Mouse (Mus musculus): ENCODE measurements around the gene Agap1.

The Agap1 gene

GRCm38 (mm10) chr1:89860017-89860730 is 405.6 kb downstream of the Agap1 start:
- peak; percentile 62 for DNase-seq

GRCm38 (mm10) chr1:89865787-89866186 is 411.2 kb downstream of the Agap1 start:
- no peak for DNase-seq

- DNase-seq = no peak
Measured at GRCm38 (mm10) chr1:89867847-89868246, 413.2 kb downstream of the Agap1 start.

- no peak for DNase-seq
Measured at GRCm38 (mm10) chr1:89870134-89870905, 415.7 kb downstream of the Agap1 start.

GRCm38 (mm10) chr1:89870906-89871211 is 416.3 kb downstream of the Agap1 start:
- no peak for DNase-seq

- DNase-seq = peak; percentile 78
Measured at GRCm38 (mm10) chr1:89876346-89877072, 421.9 kb downstream of the Agap1 start.

GRCm38 (mm10) chr1:89878496-89878895 is 423.9 kb downstream of the Agap1 start:
- no peak for DNase-seq

- DNase-seq = peak; percentile 43
Measured at GRCm38 (mm10) chr1:89880193-89880592, 425.6 kb downstream of the Agap1 start.

DNA sequence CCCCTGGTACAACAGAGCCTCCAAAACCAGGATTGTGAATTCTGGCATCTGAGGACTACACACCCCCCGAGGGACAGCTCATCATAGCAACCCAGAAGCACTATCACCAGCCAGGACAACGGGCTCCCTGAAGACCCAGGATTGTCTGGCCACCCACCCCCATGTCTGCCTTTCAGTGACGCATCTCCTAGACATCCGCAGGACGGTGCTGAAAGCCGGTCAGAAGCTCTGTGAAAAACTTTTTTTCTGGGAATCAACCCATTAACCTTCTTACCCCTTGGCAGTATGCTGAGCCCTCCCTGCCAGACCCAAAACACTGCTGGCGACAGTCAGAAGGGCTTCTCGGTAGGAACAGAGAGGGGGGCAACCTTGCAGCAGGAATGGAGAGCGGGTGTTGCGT is 426.2 kb downstream of the Agap1 start:
- DNase-seq = peak; percentile 74

- no peak for DNase-seq
Measured at GRCm38 (mm10) chr1:89884335-89884734, 429.7 kb downstream of the Agap1 start.

GRCm38 (mm10) chr1:89885696-89886095 is 431.1 kb downstream of the Agap1 start:
- DNase-seq = no peak

DNA sequence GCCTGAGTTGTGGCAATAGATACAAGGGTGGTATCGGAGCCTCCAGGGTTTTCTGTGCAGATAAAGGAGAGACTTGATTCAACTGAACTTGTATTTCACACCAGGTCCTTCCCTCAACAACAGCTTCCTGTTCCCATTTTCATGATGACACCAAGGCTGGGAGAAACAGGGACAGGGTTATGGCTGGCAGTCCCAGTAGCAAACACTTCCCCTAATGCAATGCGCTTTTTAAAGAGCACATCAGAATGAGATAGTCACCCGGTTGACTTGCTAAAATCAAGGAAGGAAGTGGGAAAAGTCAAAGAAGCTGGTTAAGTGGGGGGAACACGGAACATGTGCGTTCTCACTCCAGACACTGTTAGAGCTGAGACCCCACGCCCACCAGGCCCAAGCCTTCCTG is 436.8 kb downstream of the Agap1 start:
- no peak for DNase-seq

GRCm38 (mm10) chr1:89892281-89892680 is 437.7 kb downstream of the Agap1 start:
- DNase-seq = no peak

- no peak for DNase-seq
Measured at GRCm38 (mm10) chr1:89895801-89896200, 441.2 kb downstream of the Agap1 start.

GRCm38 (mm10) chr1:89899036-89899435 is 444.4 kb downstream of the Agap1 start:
- DNase-seq = no peak

- no peak for DNase-seq
Measured at GRCm38 (mm10) chr1:89899761-89900445, 445.3 kb downstream of the Agap1 start.

DNA sequence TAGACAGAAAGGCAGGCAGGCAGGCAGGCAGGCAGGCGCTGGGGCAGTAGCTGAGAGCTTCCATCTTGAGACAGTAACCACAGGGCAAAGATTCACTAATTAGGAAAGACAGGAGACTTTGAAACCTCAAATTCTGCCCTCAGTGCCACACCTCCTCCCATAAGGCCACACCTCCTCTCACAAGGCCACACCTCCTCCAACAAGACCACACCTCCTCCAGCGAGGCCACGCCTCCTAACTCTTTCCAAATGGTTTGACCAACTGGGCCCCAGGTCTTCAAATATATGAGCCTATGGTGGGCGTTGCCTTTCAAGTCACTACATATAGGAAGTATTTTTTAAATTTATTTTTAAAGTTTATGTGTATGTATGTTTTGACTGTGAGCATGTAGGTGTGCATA is 446.8 kb downstream of the Agap1 start:
- no peak for DNase-seq

- DNase-seq = no peak
Measured at GRCm38 (mm10) chr1:89902236-89902635, 447.6 kb downstream of the Agap1 start.

DNA sequence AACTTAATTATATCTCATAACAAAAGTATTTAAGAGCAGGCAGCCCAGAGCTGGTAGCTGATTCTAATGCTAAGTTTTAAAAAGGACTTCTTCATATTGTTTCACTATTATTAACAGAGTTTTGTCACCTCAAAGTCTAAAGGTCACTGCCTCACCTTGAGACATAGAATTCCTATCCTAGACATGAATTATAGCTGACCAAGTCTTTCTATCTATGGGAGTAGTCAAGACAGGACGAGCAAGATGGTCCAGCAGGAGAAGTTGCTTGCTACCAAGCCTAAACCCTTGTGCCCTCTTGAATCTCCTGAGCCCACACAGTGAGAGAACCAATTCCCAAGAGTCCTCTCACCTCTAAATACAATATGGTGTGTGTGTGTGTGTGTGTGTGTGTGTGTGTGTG is 448.0 kb downstream of the Agap1 start:
- no peak for DNase-seq

- no peak for DNase-seq
Measured at GRCm38 (mm10) chr1:89909796-89910195, 455.2 kb downstream of the Agap1 start.

- DNase-seq = peak; percentile 42
Measured at GRCm38 (mm10) chr1:89912392-89912791, 457.8 kb downstream of the Agap1 start.

- no peak for DNase-seq
Measured at GRCm38 (mm10) chr1:89913611-89914010, 459.0 kb downstream of the Agap1 start.

DNA sequence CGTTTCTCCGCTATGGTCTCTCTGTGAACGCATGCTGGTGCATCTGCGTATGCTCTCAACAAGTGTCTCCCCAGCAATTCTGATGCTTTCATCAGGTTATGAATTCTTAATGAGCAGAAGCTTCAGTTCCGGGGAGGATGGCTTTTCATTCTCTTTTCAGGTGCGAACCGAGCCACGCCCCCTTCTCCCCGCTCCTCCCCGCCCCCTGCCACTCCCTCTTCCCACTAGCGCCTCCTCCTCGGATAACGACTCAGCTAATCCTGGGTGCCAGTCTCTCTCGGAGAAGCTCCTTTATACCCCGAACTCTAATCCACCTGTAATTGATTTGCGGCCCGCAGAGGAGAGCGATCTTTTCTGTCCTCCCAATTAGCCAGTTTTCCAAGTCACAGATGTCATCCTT is 463.5 kb downstream of the Agap1 start:
- DNase-seq = no peak

Measured in lung, postnatal 10 days (tissue).